Mouse (Mus musculus) induced T-regulatory cell, adult 2 months (primary cell): ENCODE results near the gene M1ap.

Experiments
- DNase-seq: peaks from one replicate; pipeline ENCODE4 v3.0.0-alpha.2; 2012; ENCODE audit warnings: low read depth

The M1ap gene

DNA sequence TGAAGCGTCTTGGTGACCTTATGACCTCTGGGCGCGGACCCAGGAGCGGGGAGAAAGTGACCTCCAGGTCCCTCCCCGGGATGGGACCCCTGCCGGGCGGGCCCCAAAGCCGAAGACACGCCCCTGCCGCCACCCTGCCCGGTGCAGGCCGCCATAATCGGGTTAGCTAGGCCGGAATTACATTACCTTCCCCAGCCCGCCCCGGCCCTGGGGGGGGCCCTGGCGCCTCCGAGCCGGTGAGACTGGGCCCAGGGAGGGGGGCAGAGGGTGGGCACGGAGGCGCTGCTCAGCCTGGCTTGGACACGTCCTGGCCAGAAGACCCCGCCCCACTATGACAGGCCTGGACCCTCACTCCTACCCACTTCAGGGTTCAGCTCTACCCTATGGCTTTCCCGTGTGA is 124.5 kb downstream of the M1ap start:
- DNase-seq, result no peak

- DNase-seq, result peak; percentile 71
These were observed 128.3 kb downstream of the M1ap start for GRCm38 (mm10) chr6:83074979-83075378.

- DNase-seq, result peak; percentile 53
These were observed 131.1 kb downstream of the M1ap start, which contains the start of gene Pcgf1 for GRCm38 (mm10) chr6:83077630-83078323. Pcgf1 (plus strand) TSS chr6:83077869.

- peak; percentile 100 for DNase-seq
These were observed 131.7 kb downstream of the M1ap start for GRCm38 (mm10) chr6:83078324-83078858.
